Mouse (Mus musculus) heart, postnatal 25 days (tissue): Measurements from ENCODE around the gene Nrp1. TPM values are rescaled to one million over a fixed set of nuclear protein-coding genes. Genes with fewer than 3 reads are reported as not detected.

Source experiments
- DNase-seq: peaks from one replicate; pipeline ENCODE4 v3.0.0; 2022; ENCODE audit warnings: low spot score
- intact Hi-C: fragments of 180-260 bp; cut with DNase I; formaldehyde crosslinking; loops from one replicate; pipeline ENCODE4 v1.15.1; 2025
- total RNA-seq, 2 experiments: library from RNA; stranded (reverse); gene quantifications; 2 replicates each; pipeline ENCODE4 v1.2.3; 2021

Gene Nrp1
- total RNA-seq, 2 experiments from 2014 or later, result 110 to 116 TPM

DNA sequence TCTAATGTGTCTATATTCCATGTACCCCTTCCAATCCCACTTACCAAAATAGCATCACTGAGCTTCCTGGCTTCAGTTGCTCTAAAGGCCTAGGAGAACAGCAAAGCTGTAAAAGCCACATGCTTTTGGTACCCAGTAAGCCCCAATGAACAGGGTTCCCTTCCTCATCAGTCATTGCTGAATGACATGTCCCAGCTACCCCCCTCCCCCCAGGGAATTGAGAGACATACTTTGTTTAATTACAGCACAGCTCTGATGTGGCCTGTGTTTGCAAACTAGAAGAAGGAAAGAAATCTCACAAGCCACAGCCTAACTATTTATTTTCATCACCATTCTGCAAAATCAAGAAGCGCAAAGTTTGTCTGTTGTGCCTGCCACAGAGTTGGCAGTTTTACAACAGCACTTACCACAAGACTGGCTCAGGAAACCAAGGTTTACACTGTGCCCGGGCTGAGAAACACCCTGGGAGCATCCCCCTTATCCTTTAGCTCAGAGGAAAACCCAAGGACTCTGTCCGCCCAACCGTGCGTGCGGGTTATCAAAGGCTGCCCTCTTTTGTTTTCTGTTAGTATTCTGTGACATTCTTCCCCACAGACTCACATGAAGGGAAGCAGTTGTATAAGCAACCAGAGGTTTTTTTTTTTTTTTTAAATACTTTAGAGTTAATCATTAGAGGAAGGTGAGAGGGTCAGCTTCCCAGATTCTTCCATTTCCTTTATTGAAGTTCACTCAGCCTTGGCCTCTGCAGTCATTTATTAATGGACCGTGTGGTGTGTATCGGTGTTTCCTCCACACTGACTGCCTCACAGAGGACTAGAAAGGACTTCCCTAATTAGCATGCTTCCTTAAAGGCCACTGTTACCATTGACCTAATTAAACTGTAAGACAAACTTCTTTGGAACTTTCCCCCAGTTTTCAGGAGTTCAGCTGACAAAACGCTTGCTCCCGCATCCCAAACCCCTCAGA lies 129.8 kb downstream of the Nrp1 start:
- no peak for DNase-seq
- intact Hi-C loops, result loop anchor here (5.0 kb wide), 2 partner anchors 36 to 51 kb away; no protein-coding TSS in a partner anchor

DNA sequence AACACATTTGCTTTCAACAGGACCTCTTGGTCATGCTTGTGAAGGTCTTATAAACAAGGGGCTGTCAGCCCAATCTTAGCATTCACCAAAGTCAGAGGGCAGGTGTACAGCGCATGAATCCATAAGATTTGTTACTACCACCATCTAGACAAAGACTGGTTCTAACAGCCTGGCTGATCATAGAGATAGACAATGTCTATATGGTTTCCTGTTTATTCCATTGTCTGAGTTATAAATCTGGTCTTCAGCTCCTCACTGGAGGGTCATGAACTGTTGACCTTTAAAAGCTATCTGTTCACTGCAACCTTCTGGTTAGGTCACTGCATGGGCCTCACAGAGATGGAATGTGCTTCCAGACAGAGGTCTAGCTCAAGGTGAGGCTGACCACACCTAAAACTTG lies 130.9 kb downstream of the Nrp1 start:
- no peak for DNase-seq
- intact Hi-C loops, result loop anchor here (5.0 kb wide), 2 partner anchors 37 to 52 kb away; no protein-coding TSS in a partner anchor

DNA sequence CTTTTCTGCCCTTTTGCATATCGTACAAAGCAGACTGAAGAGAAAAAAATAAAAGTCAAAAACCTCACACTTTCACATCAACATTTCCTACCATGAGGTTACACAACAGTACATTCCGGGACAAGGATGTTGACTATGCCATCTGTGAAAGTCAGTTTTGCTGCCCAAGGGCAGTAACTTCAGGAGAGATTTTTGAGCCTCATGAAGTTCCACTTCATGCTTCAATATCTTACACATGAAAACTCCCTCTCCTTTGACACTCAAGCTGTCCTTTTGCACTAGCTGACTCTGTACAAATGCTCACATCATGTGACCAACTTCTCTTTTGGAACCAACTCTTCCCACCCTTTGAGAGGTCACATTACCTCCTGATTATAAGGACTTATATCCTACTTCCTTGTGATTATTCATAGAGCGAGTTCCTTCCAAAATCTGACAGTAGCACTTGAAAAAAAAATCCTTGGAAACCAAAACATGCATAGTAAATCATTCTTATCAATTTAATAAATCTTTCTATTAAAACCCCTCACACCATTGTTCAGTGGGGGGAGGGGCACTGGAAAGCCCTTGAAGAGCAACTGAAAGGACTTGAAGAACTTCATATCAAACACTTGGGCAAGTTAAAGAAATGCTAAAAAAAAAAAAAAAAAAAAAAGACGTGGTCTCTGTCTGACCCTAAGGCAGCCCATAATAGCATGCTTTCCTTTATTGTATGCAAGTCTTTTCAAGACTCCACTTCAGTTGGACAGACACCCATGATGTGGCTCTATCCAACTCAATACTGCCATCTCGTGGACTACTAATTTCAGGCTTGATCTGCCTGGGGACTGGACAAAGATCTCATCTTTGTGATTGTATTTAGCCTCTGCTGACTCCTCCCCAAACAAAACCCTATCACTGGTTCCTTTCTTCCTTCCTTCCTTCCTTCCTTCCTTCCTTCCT lies 133.0 kb downstream of the Nrp1 start:
- intact Hi-C loops, result loop anchor here (5.0 to 10.0 kb wide), 7 partner anchors 129 to 1299 kb away; no protein-coding TSS in a partner anchor

GRCm38 (mm10) chr8:128493801-128494200 lies 135.4 kb downstream of the Nrp1 start:
- intact Hi-C loops, result loop anchor here (5.0 to 10.0 kb wide), 7 partner anchors 132 to 1302 kb away; no protein-coding TSS in a partner anchor
- no peak for DNase-seq

More for the DNA sequence above, 133.0 kb downstream of the Nrp1 start:
- peak; percentile 15 for DNase-seq

DNA sequence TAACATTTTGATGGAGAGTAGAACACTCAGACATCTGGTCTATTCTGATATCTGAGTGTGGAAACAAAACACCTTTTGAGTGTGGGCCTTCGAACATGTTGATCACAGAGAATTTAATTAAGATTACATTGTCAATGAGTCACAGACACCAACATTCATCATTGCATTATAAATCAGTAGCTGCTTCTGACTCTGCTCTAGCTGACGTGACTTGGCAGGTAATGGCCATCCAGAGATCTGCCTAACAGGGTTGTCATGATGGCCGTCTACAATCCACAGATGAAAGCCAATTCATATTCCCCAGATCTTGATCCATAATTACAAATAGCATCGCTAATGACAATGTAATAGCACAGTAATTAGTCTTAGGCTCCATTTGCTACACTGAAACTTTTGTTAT lies 140.4 kb downstream of the Nrp1 start:
- intact Hi-C loops, result loop anchor here (10.0 kb wide), 4 partner anchors 234 to 1164 kb away; no protein-coding TSS in a partner anchor
- DNase-seq, result no peak

GRCm38 (mm10) chr8:128504136-128504829 lies 145.9 kb downstream of the Nrp1 start:
- intact Hi-C loops, result no loop called here
- DNase-seq, result no peak

GRCm38 (mm10) chr8:128505866-128506265 lies 147.5 kb downstream of the Nrp1 start:
- DNase-seq, result no peak

GRCm38 (mm10) chr8:128508723-128509122 lies 150.3 kb downstream of the Nrp1 start:
- intact Hi-C loops, result no loop called here
- DNase-seq, result no peak

More at GRCm38 (mm10) chr8:128505866-128506265, 147.5 kb downstream of the Nrp1 start:
- intact Hi-C loops, result no loop called here

DNA sequence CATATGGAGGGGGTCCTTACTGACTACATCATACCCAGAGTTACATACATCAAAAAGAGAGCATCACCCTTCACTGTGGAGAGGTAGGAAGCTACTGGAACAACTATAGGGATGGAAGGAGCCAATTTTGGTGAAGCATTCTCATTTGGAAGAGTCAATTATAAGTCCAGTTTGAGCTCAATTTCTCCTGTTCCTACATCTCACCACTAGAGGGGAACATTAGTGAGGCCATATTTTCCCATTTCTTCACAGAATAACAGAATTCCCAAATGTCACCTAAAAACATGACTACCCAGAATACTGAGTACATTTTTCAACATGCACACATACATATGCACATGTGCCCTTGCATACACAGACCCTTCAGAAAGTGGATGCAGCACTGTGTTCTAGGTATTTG lies 152.6 kb downstream of the Nrp1 start:
- intact Hi-C loops, result loop anchor here (10.0 kb wide), 1 partner anchor 194 kb away; no protein-coding TSS in a partner anchor
- DNase-seq, result no peak

- DNase-seq, result no peak
- intact Hi-C loops, result loop anchor here (10.0 kb wide), 1 partner anchor 193 kb away; no protein-coding TSS in a partner anchor
Measured at GRCm38 (mm10) chr8:128511732-128512131, 153.3 kb downstream of the Nrp1 start.

GRCm38 (mm10) chr8:128516846-128517446 lies 158.5 kb downstream of the Nrp1 start:
- intact Hi-C loops, result loop anchor here (10.0 kb wide), 1 partner anchor 188 kb away; no protein-coding TSS in a partner anchor
- DNase-seq, result no peak

DNA sequence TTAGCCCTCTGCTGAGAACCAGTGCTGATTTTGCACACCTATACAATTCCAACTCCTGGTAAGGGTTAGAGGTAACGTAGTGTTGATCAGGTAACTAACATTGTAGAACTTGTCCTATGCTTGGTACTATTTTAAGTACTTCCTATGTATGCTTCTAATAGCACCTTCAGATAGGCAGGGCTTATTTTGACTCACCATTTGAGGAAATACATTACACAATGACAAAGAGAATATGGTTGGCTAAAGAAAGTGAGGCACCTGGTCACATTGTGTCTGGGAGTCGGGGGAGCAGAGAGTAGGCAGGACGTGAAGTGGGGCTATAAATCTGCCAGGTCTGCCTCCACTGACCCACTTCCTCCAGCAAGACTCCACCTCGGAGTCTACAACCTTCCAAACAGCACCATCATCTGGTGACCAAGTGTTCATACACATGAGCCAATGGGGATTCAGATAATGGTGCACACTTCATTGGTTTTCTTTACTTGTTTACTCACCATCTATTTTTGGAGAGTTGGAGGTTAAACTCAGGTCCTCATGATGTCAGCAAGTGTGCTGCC lies 159.2 kb downstream of the Nrp1 start:
- intact Hi-C loops, result loop anchor here (10.0 kb wide), 1 partner anchor 187 kb away; no protein-coding TSS in a partner anchor
- no peak for DNase-seq

GRCm38 (mm10) chr8:128519366-128519765 lies 161.0 kb downstream of the Nrp1 start:
- intact Hi-C loops, result loop anchor here (10.0 kb wide), 1 partner anchor 185 kb away; no protein-coding TSS in a partner anchor
- DNase-seq, result no peak

DNA sequence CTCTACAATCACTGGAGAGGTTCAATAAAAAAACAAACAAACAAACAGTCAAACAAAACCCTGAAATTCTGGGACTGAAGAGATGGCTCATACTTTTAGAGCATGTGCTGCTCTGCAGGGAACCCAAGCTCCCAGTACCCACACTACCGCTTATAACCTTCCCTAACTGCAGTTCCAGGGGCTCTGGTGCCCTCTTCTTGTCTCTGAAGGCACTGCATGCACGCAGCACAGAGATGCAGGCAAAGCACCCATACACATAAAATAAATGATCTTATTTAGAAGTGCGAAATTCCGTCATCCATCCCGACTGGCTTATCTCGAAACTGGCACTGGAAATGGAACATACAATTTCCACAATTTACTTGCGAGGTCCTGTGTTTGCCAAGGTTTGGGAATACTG lies 165.4 kb downstream of the Nrp1 start:
- no peak for DNase-seq
- intact Hi-C loops, result no loop called here

DNA sequence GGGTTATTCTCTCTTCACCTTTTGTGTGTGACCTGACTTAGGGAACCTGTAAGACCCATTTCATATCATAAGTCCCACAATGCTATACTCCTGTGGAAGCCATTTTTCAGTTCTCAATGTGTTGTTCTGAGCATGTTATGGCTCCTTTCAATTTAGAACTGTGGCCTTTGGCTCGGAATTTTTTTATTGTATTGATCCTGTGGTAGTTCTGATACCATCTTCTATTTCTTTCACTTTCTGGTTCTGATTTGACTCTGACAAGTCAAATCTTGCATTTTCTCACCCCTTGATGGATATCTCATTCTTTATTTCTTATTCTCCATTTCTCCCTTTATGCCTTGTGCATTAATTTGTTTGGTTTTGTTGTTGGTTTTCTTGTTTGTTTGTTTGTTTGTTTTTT lies 167.5 kb downstream of the Nrp1 start:
- intact Hi-C loops, result no loop called here
- no peak for DNase-seq

DNA sequence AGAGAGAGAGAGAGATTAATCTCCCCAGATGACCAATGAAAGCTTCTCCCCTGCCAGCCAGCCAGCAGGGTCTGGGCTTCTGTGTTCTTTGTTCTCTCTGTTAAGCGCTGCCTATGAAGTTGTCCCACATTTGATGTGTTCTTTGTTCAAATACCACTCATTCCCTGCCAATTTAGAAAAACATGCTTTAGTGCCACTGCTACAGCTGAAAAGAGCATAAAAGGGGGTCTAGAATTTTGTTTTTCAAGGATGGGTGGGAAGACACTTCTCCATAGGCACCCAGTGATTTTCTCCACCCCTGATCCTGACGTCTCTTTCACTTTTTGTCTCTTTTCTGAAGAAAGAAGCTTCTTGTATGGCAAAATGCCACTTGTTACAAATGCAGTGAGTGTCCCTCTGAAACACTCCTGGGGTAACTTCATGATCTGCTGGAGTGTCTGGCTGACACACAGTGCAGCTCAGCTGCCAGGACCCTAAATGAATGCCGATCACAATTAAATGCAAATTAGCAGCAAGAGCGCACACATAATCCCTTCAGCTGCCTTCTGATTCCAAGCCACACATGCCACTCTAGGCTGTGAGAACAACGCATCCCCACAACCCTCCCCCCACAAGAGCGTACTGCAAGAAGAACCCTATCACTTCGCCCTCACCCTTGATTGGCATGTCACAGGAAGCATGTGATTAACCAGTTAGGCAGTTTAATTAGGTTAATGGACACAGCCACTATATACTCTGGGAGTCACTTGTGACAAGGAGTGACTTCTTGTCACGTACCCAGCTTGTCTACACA lies 170.4 kb downstream of the Nrp1 start:
- intact Hi-C loops, result no loop called here
- DNase-seq, result no peak

DNA sequence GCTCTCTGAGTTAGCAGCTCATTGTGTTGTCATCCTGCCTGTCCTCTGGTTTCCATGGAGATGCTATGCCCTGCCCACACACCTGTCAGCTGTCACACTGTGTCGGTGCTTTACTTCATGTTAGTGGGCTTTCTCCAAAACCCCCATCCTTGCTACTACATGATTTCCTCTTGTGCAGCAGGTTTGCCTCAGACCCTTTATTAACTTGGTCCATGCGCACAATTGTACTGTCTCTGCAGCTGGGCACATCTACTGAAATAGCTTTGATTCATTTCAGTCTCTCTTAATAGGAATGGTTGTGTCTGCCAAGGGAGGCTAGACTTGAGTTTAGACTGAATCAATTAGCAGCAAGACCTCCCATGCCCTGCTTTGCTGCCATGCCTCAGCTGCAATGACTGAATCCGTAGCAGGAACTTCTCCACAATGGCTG lies 176.1 kb downstream of the Nrp1 start:
- no peak for DNase-seq
- intact Hi-C loops, result no loop called here

DNA sequence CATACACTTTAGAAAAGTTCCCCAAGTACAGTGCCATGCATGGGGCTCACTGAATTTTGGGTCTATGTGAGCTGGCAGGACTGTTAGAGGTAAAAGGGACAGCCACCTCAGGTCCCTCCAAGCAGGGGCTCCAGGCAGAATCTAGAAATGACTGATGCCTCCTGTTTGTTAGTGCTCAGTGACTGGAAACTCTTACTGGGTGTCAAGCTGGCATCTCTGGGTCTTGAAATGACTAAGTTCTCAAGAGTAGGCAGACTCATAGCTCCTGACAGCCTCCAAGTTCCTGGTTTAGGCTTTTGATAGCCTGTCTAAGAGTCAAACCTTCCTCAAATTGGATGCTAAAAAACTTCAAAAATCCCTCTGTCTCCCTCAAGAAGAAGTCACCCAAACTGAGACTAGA lies 177.3 kb downstream of the Nrp1 start:
- DNase-seq, result no peak
- intact Hi-C loops, result no loop called here
